Mouse (Mus musculus) left cerebral cortex, adult 18-20 months (tissue): ENCODE measurements around the gene Magel2. TPM values are rescaled to one million over a fixed set of nuclear protein-coding genes. Genes with fewer than 3 reads are reported as not detected.
A peak's percentile ranks its signal among the peaks of the same experiment; 100 is the strongest.

ENCODE experiments used
- DNase-seq, 2 experiments: peaks; one replicate each; pipeline ENCODE4 v3.0.0; 2021 to 2022; ENCODE audit warnings: low spot score in 2 of 2, mixed read lengths in 1 of 2
- long read RNA-seq, 2 experiments: library from polyadenylated mRNA; stranded (forward); transcript quantifications; one replicate each; pipeline ENCODE4 v2.0.0; 2021
- total RNA-seq, 2 experiments: library from RNA; stranded (reverse); gene quantifications; 2 replicates each; pipeline ENCODE4 v1.2.3; 2021

The Magel2 gene
- 1 to 10 TPM; 1.3 to 1.5 TPM for total RNA-seq
- long read RNA-seq, experiment 1, full-length matches to known transcripts, result 2 of 2 reads
- long read RNA-seq, experiment 1, partial matches to known transcripts, result 0 of 2 reads
- long read RNA-seq, experiment 1, other reads (novel, unspliced or antisense), result 0 of 2 reads
- long read RNA-seq, experiment 2, full-length matches to known transcripts, result 3 of 3 reads
- long read RNA-seq, experiment 2, partial matches to known transcripts, result 0 of 3 reads
- long read RNA-seq, experiment 2, other reads (novel, unspliced or antisense), result 0 of 3 reads

- DNase-seq, result no peak
Observed at GRCm38 (mm10) chr7:62376510-62377304, at the start of gene Magel2. Magel2 (plus strand) TSS chr7:62377010.

GRCm38 (mm10) chr7:62345411-62345810 lies 31.4 kb upstream of the Magel2 start:
- DNase-seq, result no peak

GRCm38 (mm10) chr7:62346269-62346668 lies 30.5 kb upstream of the Magel2 start, which contains the start of gene Ndn:
Ndn (plus strand) TSS chr7:62346569.
- no peak for DNase-seq

- peak; percentile 78 to 81 for DNase-seq
Observed at GRCm38 (mm10) chr7:62348106-62348803, 28.6 kb upstream of the Magel2 start.

GRCm38 (mm10) chr7:62348804-62349190 lies 28.0 kb upstream of the Magel2 start:
- DNase-seq, result peak; percentile 1 to 4

GRCm38 (mm10) chr7:62351266-62351665 lies 25.5 kb upstream of the Magel2 start:
- peak in 1 of 2 experiments; percentile 1 for DNase-seq

GRCm38 (mm10) chr7:62365039-62365636 lies 11.7 kb upstream of the Magel2 start:
- DNase-seq, result no peak

- DNase-seq, result no peak
Observed at GRCm38 (mm10) chr7:62366730-62367129, 10.1 kb upstream of the Magel2 start.

GRCm38 (mm10) chr7:62375658-62376057 lies 1.2 kb upstream of the Magel2 start:
- DNase-seq, result no peak

GRCm38 (mm10) chr7:62377313-62377712 lies 503 bp downstream of the Magel2 start:
- DNase-seq, result no peak

- DNase-seq, result no peak
Observed at GRCm38 (mm10) chr7:62378529-62378928, 1.7 kb downstream of the Magel2 start.

GRCm38 (mm10) chr7:62382391-62382790 lies 5.6 kb downstream of the Magel2 start:
- DNase-seq, result peak; percentile 22 to 37

GRCm38 (mm10) chr7:62388291-62388690 lies 11.5 kb downstream of the Magel2 start:
- DNase-seq, result no peak

GRCm38 (mm10) chr7:62392202-62392601 lies 15.4 kb downstream of the Magel2 start:
- no peak for DNase-seq

GRCm38 (mm10) chr7:62406573-62407050 lies 29.8 kb downstream of the Magel2 start:
- DNase-seq, result no peak

GRCm38 (mm10) chr7:62407803-62408202 lies 31.0 kb downstream of the Magel2 start:
- no peak for DNase-seq

GRCm38 (mm10) chr7:62415222-62415621 lies 38.4 kb downstream of the Magel2 start:
- DNase-seq, result no peak

GRCm38 (mm10) chr7:62416173-62416572 lies 39.4 kb downstream of the Magel2 start:
- no peak for DNase-seq

- no peak for DNase-seq
Observed at GRCm38 (mm10) chr7:62418346-62418745, 41.5 kb downstream of the Magel2 start.

- no peak for DNase-seq
Observed at GRCm38 (mm10) chr7:62419105-62419492, 42.3 kb downstream of the Magel2 start.
